Mouse (Mus musculus) brain, embryonic 14.5 days (tissue): Measurements from ENCODE around the gene Opcml.

ENCODE experiments used
- CTCF ChIP-seq: fragments of 200-500 bp; IDR thresholded peaks from 2 replicates; pipeline ENCODE4 v1.5.1; 2012; ENCODE audit warnings: inconsistent platforms, mild to moderate bottlenecking, moderate library complexity, borderline replicate concordance; ENCODE audit not compliant: insufficient read depth, insufficient read length; ENCODE audit errors: extremely low read depth
- POLR2A ChIP-seq: fragments of 200-500 bp; IDR thresholded peaks from 2 replicates; pipeline ENCODE4 v1.6.1; 2012; ENCODE audit warnings: mild to moderate bottlenecking, inconsistent platforms, borderline replicate concordance; ENCODE audit not compliant: poor library complexity, insufficient read depth, insufficient read length, severe bottlenecking; ENCODE audit errors: extremely low read depth

- no peak for TF ChIP-seq POLR2A
- no peak for TF ChIP-seq CTCF
Observed at GRCm38 (mm10) chr9:28281571-28281970, 491.0 kb downstream of the Opcml start.
